In genomic region chr4:139192499-139193175, GRCm38 (mm10) we compare ENCODE assay signal across 8 mouse cellular contexts. TPM values are rescaled to one million over a fixed set of nuclear protein-coding genes. Genes with fewer than 3 reads are reported as not detected.
DNase-seq lines count a peak whose midpoint lies in the region; ATAC-seq lines count a peak whose summit lies in the region.

Gene Capzb (plus strand): TSS chr4:139192899.

- no peaks in the 10 kb centered on the region for H3K9me3 ChIP-seq in forebrain, embryonic 11.5 days (ENCODE audit: control insufficient read depth, low read length)
- no peaks in the 10 kb centered on the region for H3K9me3 ChIP-seq in heart, embryonic 16.5 days (replicated peaks; ENCODE audit: control insufficient read depth, low read length)
- H3K9me3 ChIP-seq in liver, embryonic 15.5 days (replicated peaks): no peaks in the 10 kb centered on the region
- no peaks in the 10 kb centered on the region for H3K9me3 ChIP-seq in neural tube, embryonic 12.5 days

- H3K36me3 ChIP-seq in forebrain, embryonic 11.5 days (ENCODE audit: control insufficient read depth, insufficient read depth, low read length): no peaks in the 10 kb centered on the region
- H3K36me3 ChIP-seq in heart, embryonic 16.5 days (ENCODE audit: control insufficient read depth, insufficient read depth): no peaks in the 10 kb centered on the region
- H3K36me3 ChIP-seq in liver, embryonic 15.5 days (replicated peaks): no peaks in the 10 kb centered on the region
- no peaks in the 10 kb centered on the region for H3K36me3 ChIP-seq in neural tube, embryonic 12.5 days

- peak within 1 kb of the TSS; percentile 90 for H3K4me3 ChIP-seq in forebrain, embryonic 11.5 days (ENCODE audit: low read depth, low read length)
- peak within 1 kb of the TSS; percentile 93 for H3K4me3 ChIP-seq in heart, embryonic 16.5 days (ENCODE audit: low read length)
- H3K4me3 ChIP-seq in liver, embryonic 15.5 days (replicated peaks): peak within 1 kb of the TSS; percentile 91
- H3K4me3 ChIP-seq in neural tube, embryonic 12.5 days: peak within 1 kb of the TSS; percentile 93

- H3K27me3 ChIP-seq in forebrain, embryonic 11.5 days (ENCODE audit: control insufficient read depth, insufficient read depth, low read length): no peaks in the 10 kb centered on the region
- no peaks in the 10 kb centered on the region for H3K27me3 ChIP-seq in heart, embryonic 16.5 days (ENCODE audit: control insufficient read depth, insufficient read depth, low read length)
- H3K27me3 ChIP-seq in liver, embryonic 15.5 days: no peaks in the 10 kb centered on the region
- H3K27me3 ChIP-seq in neural tube, embryonic 12.5 days (replicated peaks): no peaks in the 10 kb centered on the region

- 1% methylated on average over 52 of the region's 69 CpGs for WGBS in forebrain, embryonic 11.5 days
- WGBS in heart, embryonic 16.5 days: under 1% methylated on average over 59 of the region's 69 CpGs
- under 1% methylated on average over 66 of the region's 69 CpGs for WGBS in liver, embryonic 15.5 days (ENCODE audit: insufficient replicate concordance)
- WGBS in neural tube, embryonic 12.5 days: under 1% methylated on average over 61 of the region's 69 CpGs

- ATAC-seq in forebrain, embryonic 11.5 days (replicated peaks; ENCODE audit: low FRiP score): peak; percentile 97
- peak; percentile 96 for ATAC-seq in heart, embryonic 16.5 days (replicated peaks; ENCODE audit: extremely low read depth, insufficient read depth, low FRiP score)
- peak; percentile 92 for ATAC-seq in liver, embryonic 15.5 days (ENCODE audit: insufficient read depth)
- peak; percentile 95 for ATAC-seq in neural tube, embryonic 12.5 days (ENCODE audit: low FRiP score, low read depth)

- DNase-seq in CD8-positive naive resting alpha-beta T cell, adult 2 months (ENCODE audit: low read depth in 2 of 2, low spot score in 2 of 2): peak; percentile 93 to 95
- peak; percentile 91 for DNase-seq in c-Kit-positive CD71-negative TER-119-negative erythroid progenitor cells, embryonic 14.5 days (ENCODE audit: low read depth)
- DNase-seq in forebrain, embryonic 11.5 days (ENCODE audit: low spot score): peak; percentile 100
- DNase-seq in kidney, postnatal 36 days: peak; percentile 96 to 98
- DNase-seq in telencephalon, adult 2 months (ENCODE audit: low read depth, low spot score): peak; percentile 89

- peak within 1 kb of the TSS; percentile 95 for H3K4me2 ChIP-seq in forebrain, embryonic 11.5 days (ENCODE audit: low read depth, low read length, severe bottlenecking)
- H3K4me2 ChIP-seq in heart, embryonic 16.5 days (ENCODE audit: low read depth, low read length): peak within 1 kb of the TSS; percentile 88
- peak within 1 kb of the TSS; percentile 94 for H3K4me2 ChIP-seq in liver, embryonic 15.5 days
- H3K4me2 ChIP-seq in neural tube, embryonic 12.5 days (replicated peaks): peak within 1 kb of the TSS; percentile 92

- peak within 1 kb of the TSS; percentile 77 for H3K27ac ChIP-seq in forebrain, embryonic 11.5 days (ENCODE audit: low read depth, low read length)
- H3K27ac ChIP-seq in heart, embryonic 16.5 days (ENCODE audit: low read length): peak within 1 kb of the TSS; percentile 91
- H3K27ac ChIP-seq in liver, embryonic 15.5 days (replicated peaks): peak within 1 kb of the TSS; percentile 92
- H3K27ac ChIP-seq in neural tube, embryonic 12.5 days: peak within 1 kb of the TSS; percentile 54

- peak within 1 kb of the TSS; percentile 90 for H3K9ac ChIP-seq in forebrain, embryonic 11.5 days (ENCODE audit: low read length)
- peak within 1 kb of the TSS; percentile 97 for H3K9ac ChIP-seq in heart, embryonic 16.5 days (ENCODE audit: low read length)
- H3K9ac ChIP-seq in liver, embryonic 15.5 days: peak within 1 kb of the TSS; percentile 90
- H3K9ac ChIP-seq in neural tube, embryonic 12.5 days: peak within 1 kb of the TSS; percentile 96

- H3K4me1 ChIP-seq in forebrain, embryonic 11.5 days (replicated peaks; ENCODE audit: control insufficient read depth, insufficient read depth, low read length): peaks cover 14% of the 10 kb centered on the region; the same call in 1 of the 2 replicates
- peaks cover 47% of the 10 kb centered on the region for H3K4me1 ChIP-seq in heart, embryonic 16.5 days (ENCODE audit: control insufficient read depth, insufficient read depth, low read length)
- H3K4me1 ChIP-seq in liver, embryonic 15.5 days (replicated peaks): peaks cover 81% of the 10 kb centered on the region
- H3K4me1 ChIP-seq in neural tube, embryonic 12.5 days: peaks cover 31% of the 10 kb centered on the region

RNA-seq across cellular contexts. Expression of gene Capzb, which starts in this region (rescaled TPM):
- 238 and 240 TPM in 2 replicates for polyA plus RNA-seq in forebrain, embryonic 11.5 days (2014; fragmentation: Nextera tagmentation; extraction: Ambion mirVana)
- polyA plus RNA-seq in heart, embryonic 16.5 days (2015; fragmentation: Nextera tagmentation; extraction: Ambion mirVana): 382 and 385 TPM in 2 replicates
- 148 and 153 TPM in 2 replicates for polyA plus RNA-seq in liver, embryonic 15.5 days (2015; fragmentation: Nextera tagmentation; extraction: Ambion mirVana)
- 342 and 373 TPM in 2 replicates for polyA plus RNA-seq in neural tube, embryonic 12.5 days (2016; fragmentation: Nextera tagmentation; extraction: Ambion mirVana)

Comparison
In these comparisons a context has a peak if more than half of its experiments do, and no peak if none do; other contexts are left out.
1. Peak in every context shown above with its lines: DNase-seq, ATAC-seq, H3K4me3 ChIP-seq and H3K27ac ChIP-seq.